Comparison of ENCODE assay signal across 8 mouse cellular contexts in genomic region chr4:129440340-129441063, GRCm38 (mm10). TPM values are rescaled to one million over a fixed set of nuclear protein-coding genes. Genes with fewer than 3 reads are reported as not detected.
DNase-seq lines count a peak whose midpoint lies in the region; ATAC-seq and TF ChIP-seq lines count a peak whose summit lies in the region.

Gene Zbtb8b, minus strand, starts transcription at chr4:129440853.

- peaks cover 18% of the 10 kb centered on the region for H3K4me1 ChIP-seq in E14TG2a.4 (replicated peaks; ENCODE audit: low read depth, low read length)
- peaks cover 10% of the 10 kb centered on the region for H3K4me1 ChIP-seq in forebrain, embryonic 15.5 days
- H3K4me1 ChIP-seq in midbrain, embryonic 12.5 days = peaks cover 6% of the 10 kb centered on the region; the same call in 1 of the 2 replicates
- no peaks in the 10 kb centered on the region; the same call in 1 of the 2 replicates for H3K4me1 ChIP-seq in stomach, embryonic 15.5 days

- peak; percentile 75 to 88 for DNase-seq in cerebellum, adult 18-20 months
- peak; percentile 74 to 83 for DNase-seq in kidney, adult 8-10 months
- DNase-seq in left cerebral cortex, postnatal 4 days = peak; percentile 74

- TF ChIP-seq CTCF in E14TG2a.4 (conservative IDR thresholded peaks at IDR 0.05; ENCODE audit: low read length) = no peak

- H3K4me2 ChIP-seq in forebrain, embryonic 15.5 days (replicated peaks) = peak within 1 kb of the TSS; percentile 54
- peak within 1 kb of the TSS; percentile 60 for H3K4me2 ChIP-seq in midbrain, embryonic 12.5 days (replicated peaks)
- peak within 1 kb of the TSS; percentile 86 for H3K4me2 ChIP-seq in stomach, embryonic 15.5 days

- intact Hi-C loops in left cerebral cortex, postnatal 4 days (cut with DNase I) = no loop called here

- no peak within 1 kb of the TSS for H3K27ac ChIP-seq in forebrain, embryonic 15.5 days (replicated peaks)
- no peak within 1 kb of the TSS for H3K27ac ChIP-seq in midbrain, embryonic 12.5 days (replicated peaks)
- no peak within 1 kb of the TSS for H3K27ac ChIP-seq in stomach, embryonic 15.5 days

- 2% methylated on average over 33 of the region's 33 CpGs for WGBS in forebrain, embryonic 15.5 days
- 1% methylated on average over 33 of the region's 33 CpGs for WGBS in midbrain, embryonic 12.5 days
- 2% methylated on average over 32 of the region's 33 CpGs for WGBS in stomach, embryonic 15.5 days

- H3K9ac ChIP-seq in forebrain, embryonic 15.5 days (replicated peaks) = peak within 1 kb of the TSS; percentile 47
- peak within 1 kb of the TSS; percentile 57 for H3K9ac ChIP-seq in midbrain, embryonic 12.5 days (replicated peaks)
- H3K9ac ChIP-seq in stomach, embryonic 15.5 days = 0 out of 2 replicates have a peak within 1 kb of the TSS, but pooled peaks have one; percentile 16

- peaks cover 15% of the 10 kb centered on the region for H3K27me3 ChIP-seq in E14TG2a.4 (ENCODE audit: insufficient read depth, low read length)
- H3K27me3 ChIP-seq in forebrain, embryonic 15.5 days = peaks cover 23% of the 10 kb centered on the region
- H3K27me3 ChIP-seq in midbrain, embryonic 12.5 days = peaks cover 41% of the 10 kb centered on the region
- peaks cover 21% of the 10 kb centered on the region for H3K27me3 ChIP-seq in stomach, embryonic 15.5 days (replicated peaks)

- ATAC-seq in forebrain, embryonic 15.5 days (replicated peaks) = peak; percentile 93
- ATAC-seq in midbrain, embryonic 12.5 days (ENCODE audit: low FRiP score, low read depth) = peak; percentile 87
- peak; percentile 88 for ATAC-seq in stomach, embryonic 15.5 days (ENCODE audit: insufficient read depth, low FRiP score, low read depth)
- no peak for ATAC-seq in activated CD4-positive, CD25-positive, alpha-beta regulatory T cell, adult 4 months

- peak within 1 kb of the TSS; percentile 90 for H3K4me3 ChIP-seq in E14TG2a.4 (replicated peaks; ENCODE audit: low read length)
- H3K4me3 ChIP-seq in forebrain, embryonic 15.5 days = peak within 1 kb of the TSS; percentile 51
- peak within 1 kb of the TSS; percentile 52 for H3K4me3 ChIP-seq in midbrain, embryonic 12.5 days
- peak within 1 kb of the TSS; percentile 48 for H3K4me3 ChIP-seq in stomach, embryonic 15.5 days (replicated peaks)

- no peaks in the 10 kb centered on the region for H3K36me3 ChIP-seq in E14TG2a.4 (ENCODE audit: insufficient read depth, low read length)
- no peaks in the 10 kb centered on the region for H3K36me3 ChIP-seq in forebrain, embryonic 15.5 days
- H3K36me3 ChIP-seq in midbrain, embryonic 12.5 days = no peaks in the 10 kb centered on the region
- H3K36me3 ChIP-seq in stomach, embryonic 15.5 days = no peaks in the 10 kb centered on the region

- H3K9me3 ChIP-seq in E14TG2a.4 (ENCODE audit: low read length) = 0 out of 2 replicates have a peak, but pooled peaks cover 4% of the 10 kb centered on the region
- H3K9me3 ChIP-seq in forebrain, embryonic 15.5 days = no peaks in the 10 kb centered on the region
- H3K9me3 ChIP-seq in midbrain, embryonic 12.5 days = no peaks in the 10 kb centered on the region
- no peaks in the 10 kb centered on the region for H3K9me3 ChIP-seq in stomach, embryonic 15.5 days

RNA-seq across cellular contexts. Expression of gene Zbtb8b, which starts in this region (rescaled TPM):
- polyA plus RNA-seq in forebrain, embryonic 15.5 days (2015; fragmentation: Nextera tagmentation; extraction: Ambion mirVana) = 7.3 and 7.5 TPM in 2 replicates
- 1 to 10 TPM; 6.3 to 6.6 TPM for total RNA-seq in left cerebral cortex, postnatal 4 days (2021)
- polyA plus RNA-seq in midbrain, embryonic 12.5 days (2016; fragmentation: Nextera tagmentation; extraction: Ambion mirVana) = 4.1 and 5.0 TPM in 2 replicates
- 1.5 and 1.7 TPM in 2 replicates for polyA plus RNA-seq in stomach, embryonic 15.5 days (2015; fragmentation: Nextera tagmentation; extraction: Ambion mirVana)
- not detected for polyA plus RNA-seq in activated CD4-positive, CD25-positive, alpha-beta regulatory T cell, adult 4 months (2017; shearing (Covaris generic))
